Mouse (Mus musculus) olfactory bulb, adult 2 months (tissue): ENCODE results near the gene Ldlrad3.

Source experiments
- CTCF ChIP-seq: fragments of 200-500 bp; IDR thresholded peaks from 2 replicates; pipeline ENCODE4 v1.5.1; 2012; ENCODE audit warnings: low read depth, mild to moderate bottlenecking, low read length, moderate library complexity; ENCODE audit not compliant: insufficient read depth
- POLR2A ChIP-seq: fragments of 200-500 bp; IDR thresholded peaks from 2 replicates; pipeline ENCODE4 v1.6.1; 2012; ENCODE audit warnings: mild to moderate bottlenecking, low read depth, low read length, moderate library complexity; ENCODE audit not compliant: insufficient read depth

GRCm38 (mm10) chr2:102172458-102172857 lies 13.7 kb downstream of the Ldlrad3 start:
- no peak for TF ChIP-seq CTCF
- no peak for TF ChIP-seq POLR2A
